Mouse (Mus musculus): ENCODE results near the gene Hps4. TPM values are rescaled to one million over a fixed set of nuclear protein-coding genes. Genes with fewer than 3 reads are reported as not detected.

Hps4 gene
- polyA plus RNA-seq, 1 experiment from 2014 or later = 31.0 TPM

DNA sequence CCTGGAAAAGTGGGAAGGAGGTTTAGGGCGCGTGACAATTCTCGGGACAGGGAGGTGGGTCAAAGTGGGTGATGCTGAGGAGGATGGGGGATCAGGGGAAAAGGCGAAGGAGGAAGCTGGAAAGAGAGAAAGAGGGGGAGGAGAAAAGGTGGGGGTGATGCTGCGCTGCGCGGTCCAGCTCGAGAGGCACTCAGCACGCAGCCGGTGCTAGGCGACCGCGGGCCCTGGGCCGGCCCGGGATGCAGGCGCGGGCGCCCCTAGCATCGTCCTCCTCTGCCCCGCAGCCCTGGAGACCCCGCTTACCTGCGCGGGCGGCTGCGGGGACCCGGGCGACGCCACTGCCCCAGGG lies 51.5 kb downstream of the Hps4 start:
- no peaks in the 10 kb centered on the region for H3K9me3 ChIP-seq (ENCODE audit: control insufficient read depth, low read length)
- peak overlapping the region; percentile 78 for H3K9ac ChIP-seq (ENCODE audit: low read length)
- H3K27ac ChIP-seq (ENCODE audit: low read depth, low read length) = peak overlapping the region; percentile 65
- H3K4me2 ChIP-seq (ENCODE audit: low read depth) = peak overlapping the region; percentile 86
- H3K4me1 ChIP-seq (ENCODE audit: control insufficient read depth, insufficient read depth, low read length) = 0 out of 2 replicates have a peak, but pooled peaks cover 5% of the 10 kb centered on the region
- H3K27me3 ChIP-seq (ENCODE audit: control insufficient read depth, insufficient read depth, low read length) = no peaks in the 10 kb centered on the region
- ATAC-seq (ENCODE audit: insufficient read depth, low FRiP score, low TSS enrichment) (peak; percentile 77), DNase-seq (ENCODE audit: low spot score) (no peak)
- 2% methylated on average over 19 of the region's 28 CpGs for WGBS
- peak overlapping the region; percentile 64 for H3K4me3 ChIP-seq (ENCODE audit: low read depth, low read length)
- peaks cover 3% of the 10 kb centered on the region; the same call in 1 of the 2 replicates for H3K36me3 ChIP-seq (ENCODE audit: control insufficient read depth, insufficient read depth, low read length)

DNA sequence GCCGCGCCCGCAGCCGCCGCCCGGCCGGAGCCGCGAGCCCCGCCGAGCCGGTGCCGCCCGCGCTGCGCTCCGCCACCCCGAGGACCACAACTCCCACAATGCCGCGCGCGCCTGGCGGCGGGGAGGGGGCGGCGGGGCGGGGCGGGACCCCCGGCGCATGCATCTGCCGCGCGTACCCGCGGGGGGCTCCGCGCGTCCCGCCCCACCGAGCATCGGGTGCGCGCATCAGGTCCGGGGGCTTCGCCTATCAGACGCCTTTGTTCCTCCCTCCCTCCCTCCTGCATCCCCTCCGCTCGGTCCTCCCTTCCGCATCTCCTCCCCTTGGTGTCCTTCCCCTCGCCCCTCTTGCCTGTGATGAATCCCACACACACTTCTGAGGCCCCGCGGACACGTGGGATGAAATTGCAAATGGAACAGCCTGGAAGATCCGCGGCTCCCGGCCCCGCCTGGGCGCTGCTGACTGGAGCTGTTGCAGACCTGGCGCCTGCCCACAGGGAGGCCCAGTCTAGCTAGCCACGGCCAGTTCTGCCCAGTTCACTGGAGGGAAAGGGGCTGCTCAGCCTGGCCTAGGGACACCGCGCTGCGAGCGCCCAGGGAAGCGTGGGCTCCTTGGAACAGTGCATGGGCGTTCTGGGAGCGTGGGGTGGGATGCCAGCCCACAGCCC lies 52.0 kb downstream of the Hps4 start, which contains the start of gene Asphd2:
Gene Asphd2, minus strand, starts transcription at position 88 of the 665 bp plus-strand sequence.
- H3K36me3 ChIP-seq (ENCODE audit: control insufficient read depth, insufficient read depth, low read length) = peaks cover 3% of the 10 kb centered on the region; the same call in 1 of the 2 replicates
- 0 out of 2 replicates have a peak, but pooled peaks cover 5% of the 10 kb centered on the region for H3K4me1 ChIP-seq (ENCODE audit: control insufficient read depth, insufficient read depth, low read length)
- under 1% methylated on average over 57 of the region's 67 CpGs for WGBS
- peak within 1 kb of the TSS; percentile 78 for H3K9ac ChIP-seq (ENCODE audit: low read length)
- peak within 1 kb of the TSS; percentile 64 for H3K4me3 ChIP-seq (ENCODE audit: low read depth, low read length)
- DNase-seq (ENCODE audit: low spot score) (peak; percentile 92), ATAC-seq (ENCODE audit: insufficient read depth, low FRiP score, low TSS enrichment) (peak; percentile 85)
- no peaks in the 10 kb centered on the region for H3K9me3 ChIP-seq (ENCODE audit: control insufficient read depth, low read length)
- peak within 1 kb of the TSS; percentile 65 for H3K27ac ChIP-seq (ENCODE audit: low read depth, low read length)
- no peaks in the 10 kb centered on the region for H3K27me3 ChIP-seq (ENCODE audit: control insufficient read depth, insufficient read depth, low read length)
- peak within 1 kb of the TSS; percentile 86 for H3K4me2 ChIP-seq (ENCODE audit: low read depth)

DNA sequence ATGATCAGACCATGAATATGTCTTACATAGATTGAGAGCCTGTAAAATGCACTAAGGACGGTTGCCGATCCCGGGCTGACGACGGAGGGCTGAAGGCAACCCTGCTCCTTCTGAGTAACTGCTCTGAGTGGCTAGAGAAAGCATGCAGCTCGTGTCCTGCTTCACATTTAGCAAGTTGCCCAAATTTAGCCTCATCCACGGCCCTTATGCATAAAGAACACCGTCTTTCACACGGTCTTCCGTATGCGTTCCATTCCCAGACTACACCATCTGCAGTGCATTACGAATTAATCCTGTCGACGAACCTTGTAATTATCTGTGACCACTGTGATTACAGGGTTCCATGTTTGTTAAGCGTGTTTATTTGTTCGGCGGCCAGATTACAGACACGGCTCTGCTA lies 53.2 kb downstream of the Hps4 start:
- no peaks in the 10 kb centered on the region for H3K36me3 ChIP-seq (ENCODE audit: control insufficient read depth, insufficient read depth, low read length)
- H3K4me2 ChIP-seq (ENCODE audit: low read depth) = no peak overlapping the region
- no peak overlapping the region for H3K4me3 ChIP-seq (ENCODE audit: low read depth, low read length)
- 58% methylated on average over 18 of the region's 18 CpGs for WGBS
- ATAC-seq (ENCODE audit: insufficient read depth, low FRiP score, low TSS enrichment) (no peak), DNase-seq (ENCODE audit: low spot score) (no peak)
- H3K9me3 ChIP-seq (ENCODE audit: control insufficient read depth, low read length) = no peaks in the 10 kb centered on the region
- no peak overlapping the region for H3K9ac ChIP-seq (ENCODE audit: low read length)
- H3K27me3 ChIP-seq (ENCODE audit: control insufficient read depth, insufficient read depth, low read length) = no peaks in the 10 kb centered on the region
- 0 out of 2 replicates have a peak, but pooled peaks cover 5% of the 10 kb centered on the region for H3K4me1 ChIP-seq (ENCODE audit: control insufficient read depth, insufficient read depth, low read length)
- H3K27ac ChIP-seq (ENCODE audit: low read depth, low read length) = no peak overlapping the region

GRCm38 (mm10) chr5:112399284-112399683 lies 56.4 kb downstream of the Hps4 start:
- H3K27ac ChIP-seq (ENCODE audit: low read depth, low read length) = no peak overlapping the region
- H3K4me2 ChIP-seq (ENCODE audit: low read depth) = no peak overlapping the region
- H3K9ac ChIP-seq (ENCODE audit: low read length) = no peak overlapping the region
- no peaks in the 10 kb centered on the region for H3K27me3 ChIP-seq (ENCODE audit: control insufficient read depth, insufficient read depth, low read length)
- 83% methylated on average over 10 of the region's 10 CpGs for WGBS
- no peaks in the 10 kb centered on the region for H3K9me3 ChIP-seq (ENCODE audit: control insufficient read depth, low read length)
- ATAC-seq (ENCODE audit: insufficient read depth, low FRiP score, low TSS enrichment) = no peak
- no peaks in the 10 kb centered on the region for H3K36me3 ChIP-seq (ENCODE audit: control insufficient read depth, insufficient read depth, low read length)
- no peaks in the 10 kb centered on the region for H3K4me1 ChIP-seq (ENCODE audit: control insufficient read depth, insufficient read depth, low read length)
- DNase-seq (ENCODE audit: low spot score) = no peak
- no peak overlapping the region for H3K4me3 ChIP-seq (ENCODE audit: low read depth, low read length)

- 77% methylated on average over 3 of the region's 3 CpGs for WGBS
- DNase-seq (ENCODE audit: low spot score) (no peak), ATAC-seq (ENCODE audit: insufficient read depth, low FRiP score, low TSS enrichment) (no peak)
- no peak overlapping the region for H3K4me2 ChIP-seq (ENCODE audit: low read depth)
- H3K36me3 ChIP-seq (ENCODE audit: control insufficient read depth, insufficient read depth, low read length) = no peaks in the 10 kb centered on the region
- H3K9ac ChIP-seq (ENCODE audit: low read length) = no peak overlapping the region
- H3K4me1 ChIP-seq (ENCODE audit: control insufficient read depth, insufficient read depth, low read length) = no peaks in the 10 kb centered on the region
- H3K9me3 ChIP-seq (ENCODE audit: control insufficient read depth, low read length) = no peaks in the 10 kb centered on the region
- no peaks in the 10 kb centered on the region for H3K27me3 ChIP-seq (ENCODE audit: control insufficient read depth, insufficient read depth, low read length)
- H3K27ac ChIP-seq (ENCODE audit: low read depth, low read length) = no peak overlapping the region
- no peak overlapping the region for H3K4me3 ChIP-seq (ENCODE audit: low read depth, low read length)
Measured at GRCm38 (mm10) chr5:112402437-112402836, 59.6 kb downstream of the Hps4 start.

- DNase-seq (ENCODE audit: low spot score) (no peak), ATAC-seq (ENCODE audit: insufficient read depth, low FRiP score, low TSS enrichment) (no peak)
- no peaks in the 10 kb centered on the region for H3K27me3 ChIP-seq (ENCODE audit: control insufficient read depth, insufficient read depth, low read length)
- no peaks in the 10 kb centered on the region for H3K9me3 ChIP-seq (ENCODE audit: control insufficient read depth, low read length)
- no peaks in the 10 kb centered on the region for H3K4me1 ChIP-seq (ENCODE audit: control insufficient read depth, insufficient read depth, low read length)
- H3K27ac ChIP-seq (ENCODE audit: low read depth, low read length) = no peak overlapping the region
- H3K9ac ChIP-seq (ENCODE audit: low read length) = no peak overlapping the region
- WGBS = 81% methylated on average over 3 of the region's 3 CpGs
- no peak overlapping the region for H3K4me3 ChIP-seq (ENCODE audit: low read depth, low read length)
- no peaks in the 10 kb centered on the region for H3K36me3 ChIP-seq (ENCODE audit: control insufficient read depth, insufficient read depth, low read length)
- no peak overlapping the region for H3K4me2 ChIP-seq (ENCODE audit: low read depth)
Measured at GRCm38 (mm10) chr5:112406017-112406416, 63.1 kb downstream of the Hps4 start.

GRCm38 (mm10) chr5:112409274-112409673 lies 66.4 kb downstream of the Hps4 start:
- peaks cover 9% of the 10 kb centered on the region for H3K4me1 ChIP-seq (ENCODE audit: control insufficient read depth, insufficient read depth, low read length)
- DNase-seq (ENCODE audit: low spot score) (no peak), ATAC-seq (ENCODE audit: insufficient read depth, low FRiP score, low TSS enrichment) (no peak)
- H3K9me3 ChIP-seq (ENCODE audit: control insufficient read depth, low read length) = no peaks in the 10 kb centered on the region
- no peak overlapping the region for H3K4me2 ChIP-seq (ENCODE audit: low read depth)
- H3K9ac ChIP-seq (ENCODE audit: low read length) = no peak overlapping the region
- no peak overlapping the region for H3K4me3 ChIP-seq (ENCODE audit: low read depth, low read length)
- WGBS = 60% methylated on average over 5 of the region's 5 CpGs
- no peak overlapping the region for H3K27ac ChIP-seq (ENCODE audit: low read depth, low read length)
- no peaks in the 10 kb centered on the region for H3K36me3 ChIP-seq (ENCODE audit: control insufficient read depth, insufficient read depth, low read length)
- H3K27me3 ChIP-seq (ENCODE audit: control insufficient read depth, insufficient read depth, low read length) = no peaks in the 10 kb centered on the region

- Histone ChIP-seq H3K27ac (ENCODE audit: low read depth, low read length) (no peak overlapping the region), H3K4me2 (ENCODE audit: low read depth) (no peak overlapping the region), H3K4me3 (ENCODE audit: low read depth, low read length) (no peak overlapping the region), H3K36me3 (ENCODE audit: control insufficient read depth, insufficient read depth, low read length) (no peaks in the 10 kb centered on the region), H3K9me3 (ENCODE audit: control insufficient read depth, low read length) (no peaks in the 10 kb centered on the region), H3K27me3 (ENCODE audit: control insufficient read depth, insufficient read depth, low read length) (no peaks in the 10 kb centered on the region), H3K4me1 (ENCODE audit: control insufficient read depth, insufficient read depth, low read length) (peaks cover 9% of the 10 kb centered on the region), H3K9ac (ENCODE audit: low read length) (no peak overlapping the region)
- DNase-seq (ENCODE audit: low spot score) (no peak), ATAC-seq (ENCODE audit: insufficient read depth, low FRiP score, low TSS enrichment) (no peak)
- WGBS = 44% methylated on average over 11 of the region's 11 CpGs
Measured at GRCm38 (mm10) chr5:112411072-112411471, 68.2 kb downstream of the Hps4 start.
